Mouse (Mus musculus) mouse embryonic stem cell (cell line): ENCODE data around the gene Rps3.

Source experiments
- in situ Hi-C, 2 experiments: fragments of 300-500 bp; cut with MboI; formaldehyde crosslinking; loops; 1 replicate in 1 of 2; 3 replicates in 1 of 2; pipeline ENCODE4 v1.14.3; 2019 to 2020; ENCODE audit warnings: low sequenced_read_pairs in 2 of 2, low pct_unique_long_range_greater_than_20kb in 1 of 2, mixed read lengths in 1 of 2; ENCODE audit not compliant: unreplicated experiment in 1 of 2

The Rps3 gene

GRCm38 (mm10) chr7:99449751-99450150 lies 33.8 kb downstream of the Rps3 start:
- in situ Hi-C loops: loop anchor here (5.0 kb wide), 2 partner anchors 67 to 72 kb away; partner anchors contain the start of gene Gdpd5 (in 1 of the 2)

- in situ Hi-C loops: loop anchor here in 1 of 2 experiments (5.0 kb wide), 1 partner anchor 67 kb away; the partner anchor contains the start of gene Gdpd5
Measured at GRCm38 (mm10) chr7:99449063-99449462, 34.5 kb downstream of the Rps3 start.

GRCm38 (mm10) chr7:99448619-99449018 lies 34.9 kb downstream of the Rps3 start:
- in situ Hi-C loops: loop anchor here in 1 of 2 experiments (5.0 kb wide), 1 partner anchor 66 kb away; the partner anchor contains the start of gene Gdpd5

GRCm38 (mm10) chr7:99447323-99447722 lies 36.2 kb downstream of the Rps3 start:
- in situ Hi-C loops: loop anchor here in 1 of 2 experiments (5.0 kb wide), 1 partner anchor 65 kb away; the partner anchor contains the start of gene Gdpd5

- in situ Hi-C loops: loop anchor here in 1 of 2 experiments (5.0 kb wide), 1 partner anchor 64 kb away; the partner anchor contains the start of gene Gdpd5
Measured at GRCm38 (mm10) chr7:99445833-99446232, 37.7 kb downstream of the Rps3 start.

GRCm38 (mm10) chr7:99444012-99444411 lies 39.5 kb downstream of the Rps3 start:
- in situ Hi-C loops: no loop called here

- in situ Hi-C loops: no loop called here
Measured at GRCm38 (mm10) chr7:99443164-99443563, 40.4 kb downstream of the Rps3 start.

- in situ Hi-C loops: no loop called here
Measured at GRCm38 (mm10) chr7:99441534-99442072, 41.9 kb downstream of the Rps3 start.

GRCm38 (mm10) chr7:99438881-99439280 lies 44.7 kb downstream of the Rps3 start:
- in situ Hi-C loops: no loop called here

GRCm38 (mm10) chr7:99436530-99436929 lies 47.0 kb downstream of the Rps3 start:
- in situ Hi-C loops: no loop called here

GRCm38 (mm10) chr7:99434672-99435250 lies 48.8 kb downstream of the Rps3 start:
- in situ Hi-C loops: no loop called here

GRCm38 (mm10) chr7:99432863-99433262 lies 50.7 kb downstream of the Rps3 start:
- in situ Hi-C loops: no loop called here

GRCm38 (mm10) chr7:99432248-99432647 lies 51.3 kb downstream of the Rps3 start:
- in situ Hi-C loops: no loop called here

GRCm38 (mm10) chr7:99430246-99430645 lies 53.3 kb downstream of the Rps3 start:
- in situ Hi-C loops: no loop called here

GRCm38 (mm10) chr7:99429786-99430185 lies 53.8 kb downstream of the Rps3 start:
- in situ Hi-C loops: no loop called here

GRCm38 (mm10) chr7:99428836-99429235 lies 54.7 kb downstream of the Rps3 start:
- in situ Hi-C loops: no loop called here

GRCm38 (mm10) chr7:99427987-99428386 lies 55.6 kb downstream of the Rps3 start:
- in situ Hi-C loops: no loop called here
